In genomic region chr5:21387340-21387739, GRCm38 (mm10) we compare ENCODE assay signal across 17 mouse cellular contexts. TPM values are rescaled to one million over a fixed set of nuclear protein-coding genes. Genes with fewer than 3 reads are reported as not detected.
"Had no signal": no experiment of that assay in that cellular context is flagged by ENCODE, and none has a peak within 500 bp of the region (broad histone marks: within the 10 kb centered on the region; RNA-seq: fewer than 3 reads in every experiment).

No protein-coding gene starts in this region.

- DNase-seq: gastrocnemius, postnatal 14 days; gastrocnemius, postnatal 36 days; heart, adult 18-20 months; heart, postnatal 10 days; heart, postnatal 4 days; kidney, adult 18-20 months; kidney, adult 8-10 months; kidney, postnatal 10 days; kidney, postnatal 25 days; kidney, postnatal 4 days; left cerebral cortex, postnatal 4 days had no signal

- ATAC-seq: hindbrain, embryonic 16.5 days; inflammation-experienced regulatory T-cells, adult 6 months; intestine, embryonic 15.5 days; intestine, postnatal 0 days; liver, embryonic 12.5 days had no signal

RNA-seq across cellular contexts. Expression of gene Ccdc146, which starts 37.1 kb away (rescaled TPM):
- total RNA-seq: liver, adult 2 months had no signal
